Mouse (Mus musculus): ENCODE results near the gene Tspan10. TPM values are rescaled to one million over a fixed set of nuclear protein-coding genes. Genes with fewer than 3 reads are reported as not detected.

Gene Tspan10
- polyA plus RNA-seq, 1 experiment from 2014 or later: 2.1 TPM

GRCm38 (mm10) chr11:120423569-120424295 lies 18.7 kb upstream of the Tspan10 start:
- Histone ChIP-seq H3K36me3 (peaks cover 78% of the 10 kb centered on the region), H3K4me3 (replicated peaks) (no peak overlapping the region), H3K27me3 (no peaks in the 10 kb centered on the region), H3K9ac (no peak overlapping the region), H3K27ac (replicated peaks) (no peak overlapping the region), H3K9me3 (replicated peaks) (no peaks in the 10 kb centered on the region), H3K4me2 (replicated peaks) (no peak overlapping the region), H3K4me1 (no peaks in the 10 kb centered on the region)
- WGBS: 64% methylated on average over 9 of the region's 9 CpGs
- no peak for ATAC-seq (ENCODE audit: insufficient number of reproducible peaks, low FRiP score, low TSS enrichment, low read depth)

GRCm38 (mm10) chr11:120426727-120427126 lies 15.7 kb upstream of the Tspan10 start:
- Histone ChIP-seq H3K9ac (no peak overlapping the region), H3K4me1 (no peaks in the 10 kb centered on the region), H3K4me2 (replicated peaks) (no peak overlapping the region), H3K36me3 (peaks cover 79% of the 10 kb centered on the region), H3K27me3 (no peaks in the 10 kb centered on the region), H3K9me3 (replicated peaks) (no peaks in the 10 kb centered on the region), H3K4me3 (replicated peaks) (no peak overlapping the region), H3K27ac (replicated peaks) (no peak overlapping the region)
- 87% methylated on average over 3 of the region's 3 CpGs for WGBS
- ATAC-seq (ENCODE audit: insufficient number of reproducible peaks, low FRiP score, low TSS enrichment, low read depth): no peak

GRCm38 (mm10) chr11:120437152-120437856 lies 5.1 kb upstream of the Tspan10 start, which contains the start of gene Nploc4:
Nploc4 (minus strand) TSS chr11:120437708.
- Histone ChIP-seq H3K9ac (peak within 1 kb of the TSS; percentile 86), H3K27me3 (no peaks in the 10 kb centered on the region), H3K9me3 (replicated peaks) (no peaks in the 10 kb centered on the region), H3K4me2 (replicated peaks) (peak within 1 kb of the TSS; percentile 54), H3K36me3 (peaks cover 27% of the 10 kb centered on the region), H3K27ac (replicated peaks) (peak within 1 kb of the TSS; percentile 77), H3K4me1 (peaks cover 11% of the 10 kb centered on the region), H3K4me3 (replicated peaks) (peak within 1 kb of the TSS; percentile 85)
- peak; percentile 88 for ATAC-seq (ENCODE audit: insufficient number of reproducible peaks, low FRiP score, low TSS enrichment, low read depth)
- under 1% methylated on average over 74 of the region's 77 CpGs for WGBS

GRCm38 (mm10) chr11:120437857-120438385 lies 4.5 kb upstream of the Tspan10 start:
- no peak for ATAC-seq (ENCODE audit: insufficient number of reproducible peaks, low FRiP score, low TSS enrichment, low read depth)
- H3K4me1 ChIP-seq: peaks cover 11% of the 10 kb centered on the region
- H3K9ac ChIP-seq: peak overlapping the region; percentile 86; the same call in 1 of the 2 replicates
- H3K36me3 ChIP-seq: peaks cover 21% of the 10 kb centered on the region
- H3K9me3 ChIP-seq (replicated peaks): no peaks in the 10 kb centered on the region
- H3K4me2 ChIP-seq (replicated peaks): peak overlapping the region; percentile 54
- H3K4me3 ChIP-seq (replicated peaks): peak overlapping the region; percentile 85
- H3K27ac ChIP-seq (replicated peaks): peak overlapping the region; percentile 77; the same call in 1 of the 2 replicates
- 25% methylated on average over 12 of the region's 12 CpGs for WGBS
- H3K27me3 ChIP-seq: no peaks in the 10 kb centered on the region

GRCm38 (mm10) chr11:120442765-120443280 lies 379 bp downstream of the Tspan10 start:
- H3K27me3 ChIP-seq: no peaks in the 10 kb centered on the region
- no peak overlapping the region for H3K9ac ChIP-seq
- H3K9me3 ChIP-seq (replicated peaks): no peaks in the 10 kb centered on the region
- H3K4me3 ChIP-seq (replicated peaks): no peak overlapping the region
- WGBS: 82% methylated on average over 3 of the region's 3 CpGs
- no peaks in the 10 kb centered on the region for H3K4me1 ChIP-seq
- ATAC-seq (ENCODE audit: insufficient number of reproducible peaks, low FRiP score, low TSS enrichment, low read depth): no peak
- no peak overlapping the region for H3K27ac ChIP-seq (replicated peaks)
- H3K4me2 ChIP-seq (replicated peaks): no peak overlapping the region
- H3K36me3 ChIP-seq: no peaks in the 10 kb centered on the region

- Histone ChIP-seq H3K36me3 (no peaks in the 10 kb centered on the region), H3K4me3 (replicated peaks) (no peak overlapping the region), H3K9ac (no peak overlapping the region), H3K27me3 (no peaks in the 10 kb centered on the region), H3K4me1 (no peaks in the 10 kb centered on the region), H3K27ac (replicated peaks) (no peak overlapping the region), H3K4me2 (replicated peaks) (no peak overlapping the region), H3K9me3 (replicated peaks) (no peaks in the 10 kb centered on the region)
- 61% methylated on average over 6 of the region's 6 CpGs for WGBS
- no peak for ATAC-seq (ENCODE audit: insufficient number of reproducible peaks, low FRiP score, low TSS enrichment, low read depth)
Measured at GRCm38 (mm10) chr11:120444106-120444505, 1.7 kb downstream of the Tspan10 start.

- Histone ChIP-seq H3K9ac (no peak overlapping the region), H3K4me2 (replicated peaks) (no peak overlapping the region), H3K27me3 (no peaks in the 10 kb centered on the region), H3K27ac (replicated peaks) (no peak overlapping the region), H3K9me3 (replicated peaks) (no peaks in the 10 kb centered on the region), H3K4me1 (no peaks in the 10 kb centered on the region), H3K36me3 (no peaks in the 10 kb centered on the region), H3K4me3 (replicated peaks) (no peak overlapping the region)
- 75% methylated on average over 3 of the region's 3 CpGs for WGBS
- no peak for ATAC-seq (ENCODE audit: insufficient number of reproducible peaks, low FRiP score, low TSS enrichment, low read depth)
Measured at GRCm38 (mm10) chr11:120445475-120445874, 3.0 kb downstream of the Tspan10 start.

- 61% methylated on average over 7 of the region's 7 CpGs for WGBS
- Histone ChIP-seq H3K4me1 (no peaks in the 10 kb centered on the region), H3K9me3 (replicated peaks) (no peaks in the 10 kb centered on the region), H3K27ac (replicated peaks) (no peak overlapping the region), H3K4me3 (replicated peaks) (no peak overlapping the region), H3K4me2 (replicated peaks) (no peak overlapping the region), H3K36me3 (no peaks in the 10 kb centered on the region), H3K27me3 (no peaks in the 10 kb centered on the region), H3K9ac (no peak overlapping the region)
- ATAC-seq (ENCODE audit: insufficient number of reproducible peaks, low FRiP score, low TSS enrichment, low read depth): no peak
Measured at GRCm38 (mm10) chr11:120447179-120447578, 4.7 kb downstream of the Tspan10 start.

- ATAC-seq (ENCODE audit: insufficient number of reproducible peaks, low FRiP score, low TSS enrichment, low read depth): no peak
- H3K4me1 ChIP-seq: peaks cover 11% of the 10 kb centered on the region; the same call in 1 of the 2 replicates
- H3K27ac ChIP-seq (replicated peaks): no peak overlapping the region
- 0 out of 2 replicates have a peak, but pooled peaks cover 4% of the 10 kb centered on the region for H3K36me3 ChIP-seq
- no peaks in the 10 kb centered on the region for H3K27me3 ChIP-seq
- H3K4me3 ChIP-seq (replicated peaks): no peak overlapping the region
- no peaks in the 10 kb centered on the region for H3K9me3 ChIP-seq (replicated peaks)
- 71% methylated on average over 3 of the region's 3 CpGs for WGBS
- no peak overlapping the region for H3K9ac ChIP-seq
- no peak overlapping the region for H3K4me2 ChIP-seq (replicated peaks)
Measured at GRCm38 (mm10) chr11:120452246-120452645, 9.8 kb downstream of the Tspan10 start.

- 90% methylated on average over 4 of the region's 4 CpGs for WGBS
- no peak for ATAC-seq (ENCODE audit: insufficient number of reproducible peaks, low FRiP score, low TSS enrichment, low read depth)
Measured at GRCm38 (mm10) chr11:120453306-120453705, 10.9 kb downstream of the Tspan10 start, which contains the start of gene Pde6g. Pde6g (minus strand) TSS chr11:120453500.

GRCm38 (mm10) chr11:120454965-120455364 lies 12.5 kb downstream of the Tspan10 start:
- no peak overlapping the region for H3K9ac ChIP-seq
- H3K27ac ChIP-seq (replicated peaks): no peak overlapping the region
- WGBS: 89% methylated on average over 4 of the region's 4 CpGs
- H3K4me1 ChIP-seq: peaks cover 24% of the 10 kb centered on the region
- H3K27me3 ChIP-seq: no peaks in the 10 kb centered on the region
- H3K9me3 ChIP-seq (replicated peaks): no peaks in the 10 kb centered on the region
- no peak for ATAC-seq (ENCODE audit: insufficient number of reproducible peaks, low FRiP score, low TSS enrichment, low read depth)
- no peak overlapping the region for H3K4me2 ChIP-seq (replicated peaks)
- H3K36me3 ChIP-seq: peaks cover 10% of the 10 kb centered on the region
- no peak overlapping the region for H3K4me3 ChIP-seq (replicated peaks)

More at GRCm38 (mm10) chr11:120453306-120453705, 10.9 kb downstream of the Tspan10 start, which contains the start of gene Pde6g:
- H3K9ac ChIP-seq: no peak within 1 kb of the TSS
- 0 out of 2 replicates have a peak, but pooled peaks cover 4% of the 10 kb centered on the region for H3K36me3 ChIP-seq
- no peak within 1 kb of the TSS for H3K4me3 ChIP-seq (replicated peaks)
- peaks cover 12% of the 10 kb centered on the region; the same call in 1 of the 2 replicates for H3K4me1 ChIP-seq
- no peaks in the 10 kb centered on the region for H3K9me3 ChIP-seq (replicated peaks)
- no peak within 1 kb of the TSS for H3K4me2 ChIP-seq (replicated peaks)
- H3K27me3 ChIP-seq: no peaks in the 10 kb centered on the region
- no peak within 1 kb of the TSS for H3K27ac ChIP-seq (replicated peaks)

Data from embryonic facial prominence, embryonic 15.5 days (tissue).